Mouse (Mus musculus) cortical plate, adult 2 months (tissue): ENCODE measurements around the gene Atg13.

Experiments
- CTCF ChIP-seq: fragments of 200-500 bp; IDR thresholded peaks from 2 replicates; pipeline ENCODE4 v1.5.1; 2011; ENCODE audit warnings: mild to moderate bottlenecking, control low read depth, low read length; ENCODE audit not compliant: insufficient read depth; ENCODE audit errors: extremely low read depth
- POLR2A ChIP-seq: fragments of 200-500 bp; IDR thresholded peaks from 2 replicates; pipeline ENCODE4 v1.6.1; 2011; ENCODE audit warnings: mild to moderate bottlenecking, low read length, control low read depth; ENCODE audit not compliant: insufficient read depth; ENCODE audit errors: extremely low read depth

GRCm38 (mm10) chr2:91645811-91646210 lies 64.6 kb downstream of the Atg13 start:
- TF ChIP-seq POLR2A (no peak), CTCF (no peak)
